Mouse (Mus musculus): Measurements from ENCODE around the gene Gm10799.
"Not testable (repeated sequence)": the region's sequence is repeated elsewhere in the genome, so short reads cannot be mapped to it uniquely, and the experiment has no call there.

The Gm10799 gene

DNA sequence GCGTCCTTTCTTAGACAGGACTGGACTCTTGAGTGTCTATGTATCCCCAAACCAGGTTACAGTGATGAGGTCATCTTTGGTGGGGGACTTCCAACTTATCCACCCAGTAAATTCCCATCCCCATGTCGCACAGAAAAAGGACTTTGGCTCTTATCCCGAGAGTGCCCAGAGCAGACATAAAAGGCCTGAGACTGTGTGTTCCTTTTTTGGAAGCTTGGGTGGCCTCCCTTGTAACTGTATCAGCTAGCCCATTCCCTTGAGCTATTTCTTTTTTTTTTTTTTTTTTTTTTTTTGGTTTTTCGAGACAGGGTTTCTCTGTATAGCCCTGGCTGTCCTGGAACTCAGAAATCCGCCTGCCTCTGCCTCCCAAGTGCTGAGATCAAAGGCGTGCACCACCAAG lies 2.8 kb downstream of the Gm10799 start, which contains the start of gene Gm10912:
Gm10912 (plus strand) TSS at position 301 of the 400 bp plus-strand sequence.
- DNase-seq (ENCODE audit: low read depth) = not testable (repeated sequence)

- no peak for DNase-seq (ENCODE audit: low read depth)
These were observed 4.2 kb downstream of the Gm10799 start for GRCm38 (mm10) chr2:104064152-104064551.

- no peak for DNase-seq (ENCODE audit: low read depth)
These were observed 5.7 kb downstream of the Gm10799 start for GRCm38 (mm10) chr2:104062665-104063064.

DNA sequence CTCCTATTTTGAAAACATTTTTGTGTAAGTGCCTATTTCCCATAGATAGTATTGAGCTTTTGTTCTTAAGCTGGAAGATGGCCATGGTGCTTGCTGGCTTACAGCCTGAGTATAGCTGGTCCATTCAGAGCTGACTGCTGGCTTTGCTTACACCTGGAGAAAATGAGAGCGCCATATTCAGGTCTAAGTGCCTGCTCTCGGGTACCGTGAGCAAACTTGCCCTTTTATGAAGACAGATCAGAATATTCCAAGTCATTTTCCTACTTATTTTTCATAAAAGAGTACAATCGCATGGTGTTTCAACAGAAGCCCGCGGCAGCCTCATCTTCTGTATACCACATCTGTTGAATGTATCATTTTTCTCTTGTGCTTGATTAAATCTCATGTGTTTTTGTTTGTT lies 7.4 kb downstream of the Gm10799 start:
- DNase-seq (ENCODE audit: low read depth) = no peak

DNA sequence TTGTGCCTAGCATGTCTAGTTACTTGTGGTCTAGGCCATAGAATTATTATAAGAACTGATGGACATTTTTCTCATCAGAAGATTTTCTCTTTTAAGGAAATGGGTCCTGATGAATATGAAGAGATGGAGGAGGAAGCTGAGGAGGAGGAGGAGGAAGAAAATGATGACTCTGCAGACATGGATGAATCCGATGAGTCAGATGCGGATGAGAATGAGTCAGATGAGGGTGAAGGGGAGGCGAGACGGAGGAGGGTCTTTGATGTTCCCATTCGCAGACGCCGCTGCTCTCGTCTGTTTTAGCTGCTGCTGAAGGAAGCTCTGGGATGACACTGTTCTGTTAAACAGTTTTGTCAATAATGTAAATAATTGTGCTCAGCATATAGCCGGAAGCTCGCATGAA lies 8.6 kb downstream of the Gm10799 start:
- no peak for DNase-seq (ENCODE audit: low read depth)

DNA sequence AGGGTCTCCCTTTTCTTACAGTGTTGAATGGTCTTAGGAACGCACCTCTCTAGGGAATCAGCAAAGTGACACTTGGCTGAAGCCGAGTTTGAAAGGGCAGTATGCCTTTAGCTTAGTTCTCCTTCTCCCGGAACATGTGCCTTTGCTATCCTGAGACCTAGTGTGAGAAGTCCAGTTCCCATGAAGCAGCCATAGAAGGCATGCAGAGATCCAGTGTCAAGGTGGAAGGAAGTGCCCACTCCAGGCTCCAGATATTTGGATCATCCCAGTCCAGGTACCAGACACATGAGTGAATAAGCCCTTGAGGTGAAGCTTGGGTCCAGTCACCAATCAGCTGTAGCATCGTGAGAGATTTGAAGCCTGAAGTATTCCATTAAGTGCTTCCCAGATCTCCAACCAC lies 9.4 kb downstream of the Gm10799 start:
- no peak for DNase-seq (ENCODE audit: low read depth)

DNA sequence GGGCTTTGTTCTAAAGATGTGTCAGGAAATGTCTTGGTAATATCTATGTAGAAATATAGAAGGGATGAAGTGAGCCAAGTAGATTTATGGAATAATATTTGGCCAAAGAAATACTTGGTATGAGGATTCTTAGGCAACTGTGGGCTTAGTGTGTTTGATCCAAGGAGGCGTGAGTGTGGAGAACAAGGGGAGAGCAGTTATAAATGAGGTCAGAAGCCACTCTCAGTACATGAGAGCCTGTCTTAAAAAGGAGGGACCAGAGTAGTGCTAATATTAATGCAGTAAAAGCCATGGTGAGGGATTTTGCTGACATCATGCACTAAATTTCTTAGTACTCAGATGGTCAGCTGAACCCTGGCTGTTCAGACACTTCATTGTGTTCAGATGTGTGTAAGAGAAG lies 10.0 kb downstream of the Gm10799 start:
- no peak for DNase-seq (ENCODE audit: low read depth)

GRCm38 (mm10) chr2:104044479-104045080 lies 23.8 kb downstream of the Gm10799 start:
- DNase-seq (ENCODE audit: low read depth) = no peak

GRCm38 (mm10) chr2:104043624-104044478 lies 24.5 kb downstream of the Gm10799 start:
- no peak for DNase-seq (ENCODE audit: low read depth)

- DNase-seq (ENCODE audit: low read depth) = no peak
These were observed 25.6 kb downstream of the Gm10799 start for GRCm38 (mm10) chr2:104042766-104043165.

GRCm38 (mm10) chr2:104041632-104042031 lies 26.7 kb downstream of the Gm10799 start:
- no peak for DNase-seq (ENCODE audit: low read depth)

- DNase-seq (ENCODE audit: low read depth) = no peak
These were observed 30.1 kb downstream of the Gm10799 start for GRCm38 (mm10) chr2:104038236-104038635.

GRCm38 (mm10) chr2:104036316-104036715 lies 32.0 kb downstream of the Gm10799 start:
- DNase-seq (ENCODE audit: low read depth) = no peak

GRCm38 (mm10) chr2:104035595-104035994 lies 32.8 kb downstream of the Gm10799 start:
- DNase-seq (ENCODE audit: low read depth) = no peak

DNA sequence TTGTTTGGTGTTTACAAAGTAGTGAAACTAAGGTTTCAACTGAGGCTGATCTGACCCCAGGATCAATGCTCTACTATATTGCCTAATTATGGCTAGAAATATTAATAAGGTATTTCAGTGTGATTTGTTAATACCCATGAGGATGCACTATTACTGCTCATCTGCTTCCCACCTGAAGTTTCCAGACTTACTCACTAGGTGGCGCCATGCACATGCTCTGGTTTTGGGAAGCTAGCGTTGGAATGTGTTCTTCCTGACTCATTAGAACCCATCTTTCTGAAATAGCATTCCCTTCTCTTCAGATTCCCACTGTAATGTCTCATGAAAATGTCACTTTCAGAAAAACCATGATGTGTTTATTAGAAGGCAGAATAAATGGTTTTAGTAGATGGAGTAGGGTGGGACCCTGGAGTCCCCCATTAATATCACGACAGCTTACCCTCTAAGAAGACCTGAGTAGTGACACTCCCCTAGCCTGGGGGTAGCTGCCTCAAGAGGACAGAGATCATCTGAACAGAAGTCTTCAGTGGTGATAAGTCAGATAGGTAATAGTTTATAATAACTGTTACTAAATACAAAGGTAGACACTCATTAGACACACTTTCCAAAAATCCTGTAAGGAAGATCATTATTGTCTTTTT lies 33.4 kb downstream of the Gm10799 start:
- peak; percentile 50 for DNase-seq (ENCODE audit: low read depth)

DNA sequence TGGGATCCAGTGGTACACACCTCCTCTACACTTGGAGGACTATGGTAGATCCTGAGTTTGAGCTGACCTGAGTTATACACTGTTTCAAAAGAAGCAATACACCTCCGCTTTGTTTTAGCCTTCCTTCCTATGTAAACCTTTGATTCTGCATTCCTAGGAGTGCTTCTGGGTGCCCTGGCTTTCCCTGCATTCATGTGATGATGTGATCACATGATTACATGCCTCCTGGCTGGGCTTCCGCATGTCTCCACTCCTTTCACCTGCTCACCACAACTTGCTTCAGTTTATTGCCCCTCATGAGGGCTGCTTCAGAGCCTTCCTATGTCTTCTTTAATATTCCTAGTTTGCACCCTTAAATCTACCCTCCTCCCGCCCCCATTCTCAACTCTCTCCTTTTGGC lies 36.3 kb downstream of the Gm10799 start:
- DNase-seq (ENCODE audit: low read depth) = no peak

- DNase-seq (ENCODE audit: low read depth) = no peak
These were observed 38.0 kb downstream of the Gm10799 start for GRCm38 (mm10) chr2:104030381-104030780.

DNA sequence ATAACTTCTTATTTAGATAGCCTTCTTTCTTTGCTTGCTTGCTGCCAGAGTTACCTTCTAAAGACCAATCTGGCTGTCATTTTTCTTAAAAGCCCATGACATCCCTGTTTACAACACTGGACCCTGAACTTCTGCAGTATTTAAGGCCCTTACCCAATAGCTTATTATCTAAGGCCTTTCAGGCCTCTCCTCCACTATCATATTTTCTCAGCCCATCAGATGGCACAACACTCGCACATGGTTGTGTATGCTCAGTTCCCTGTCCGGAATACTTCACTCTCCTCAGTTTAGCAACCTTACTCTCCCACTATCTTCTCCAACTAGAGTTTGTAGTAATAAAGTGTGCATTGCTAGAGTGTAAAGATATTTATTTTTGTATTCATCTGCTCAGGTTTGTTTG lies 39.3 kb downstream of the Gm10799 start:
- no peak for DNase-seq (ENCODE audit: low read depth)

GRCm38 (mm10) chr2:104028139-104028723 lies 40.1 kb downstream of the Gm10799 start, which contains the start of gene 4931422A03Rik:
Gene 4931422A03Rik, minus strand, starts transcription at chr2:104028361.
- DNase-seq (ENCODE audit: low read depth) = no peak

- peak; percentile 79 for DNase-seq (ENCODE audit: low read depth)
These were observed 40.8 kb downstream of the Gm10799 start, which contains the start of gene Fbxo3 for GRCm38 (mm10) chr2:104027458-104028138. Gene Fbxo3, plus strand, starts transcription at chr2:104027721.

GRCm38 (mm10) chr2:104024656-104025055 lies 43.7 kb downstream of the Gm10799 start:
- no peak for DNase-seq (ENCODE audit: low read depth)

DNA sequence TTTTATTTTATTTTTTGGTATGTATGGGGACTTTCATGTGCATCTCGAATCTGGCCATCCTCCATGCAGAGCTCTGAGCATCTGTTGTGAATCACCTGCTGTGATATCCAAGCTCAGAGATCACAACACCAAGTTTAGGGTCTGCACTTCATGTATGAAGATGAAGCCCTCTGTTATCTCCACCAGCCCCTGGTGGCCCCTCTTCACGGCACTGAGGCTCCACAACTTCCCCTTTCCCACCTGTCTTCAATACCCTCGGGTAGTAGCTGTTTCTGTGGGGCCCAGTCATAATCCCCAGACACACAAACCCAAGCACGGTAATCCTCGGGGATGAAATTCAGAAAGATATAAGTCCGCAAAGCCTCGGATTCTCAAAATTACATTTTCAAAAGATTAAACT lies 45.3 kb downstream of the Gm10799 start:
- no peak for DNase-seq (ENCODE audit: low read depth)
